Mouse (Mus musculus) erythroblast, embryonic 14.5 days (primary cell): ENCODE results near the gene Mrm1. TPM values are rescaled to one million over a fixed set of nuclear protein-coding genes. Genes with fewer than 3 reads are reported as not detected.

Experiments
- H3K27me3 ChIP-seq: 2 replicates; pipeline ENCODE4 v1.6.1; 2012; ENCODE audit warnings: inconsistent platforms; ENCODE audit not compliant: control insufficient read depth
- H3K36me3 ChIP-seq: 2 replicates; pipeline ENCODE4 v1.6.1; 2012; ENCODE audit warnings: mild to moderate bottlenecking, inconsistent platforms; ENCODE audit not compliant: control insufficient read depth
- H3K4me1 ChIP-seq: 2 replicates; pipeline ENCODE4 v1.6.1; 2012; ENCODE audit warnings: inconsistent platforms; ENCODE audit not compliant: control insufficient read depth
- H3K4me3 ChIP-seq: replicated peaks from 2 replicates; pipeline ENCODE3; 2012; ENCODE audit warnings: moderate library complexity, mild to moderate bottlenecking, inconsistent platforms
- H3K9me3 ChIP-seq: 2 replicates; pipeline ENCODE4 v1.6.1; 2012; ENCODE audit warnings: low read length, inconsistent platforms, mixed read lengths; ENCODE audit not compliant: control insufficient read depth
- GATA1 ChIP-seq: IDR thresholded peaks from 2 replicates; pipeline ENCODE4 v1.6.1; 2012; ENCODE audit warnings: low read length, inconsistent platforms, mixed read lengths
- TAL1 ChIP-seq: IDR thresholded peaks from 3 replicates; pipeline ENCODE4 v1.6.1; 2012; ENCODE audit warnings: low read length, inconsistent platforms, mixed read lengths
- polyA plus RNA-seq: library from polyadenylated mRNA; stranded (reverse); fragments of >175 nt; gene quantifications from 2 replicates; pipeline ENCODE4 v1.2.3, GENCODE M21; 2012

Gene Mrm1
- polyA plus RNA-seq, 1 experiment = 2.5 TPM

DNA sequence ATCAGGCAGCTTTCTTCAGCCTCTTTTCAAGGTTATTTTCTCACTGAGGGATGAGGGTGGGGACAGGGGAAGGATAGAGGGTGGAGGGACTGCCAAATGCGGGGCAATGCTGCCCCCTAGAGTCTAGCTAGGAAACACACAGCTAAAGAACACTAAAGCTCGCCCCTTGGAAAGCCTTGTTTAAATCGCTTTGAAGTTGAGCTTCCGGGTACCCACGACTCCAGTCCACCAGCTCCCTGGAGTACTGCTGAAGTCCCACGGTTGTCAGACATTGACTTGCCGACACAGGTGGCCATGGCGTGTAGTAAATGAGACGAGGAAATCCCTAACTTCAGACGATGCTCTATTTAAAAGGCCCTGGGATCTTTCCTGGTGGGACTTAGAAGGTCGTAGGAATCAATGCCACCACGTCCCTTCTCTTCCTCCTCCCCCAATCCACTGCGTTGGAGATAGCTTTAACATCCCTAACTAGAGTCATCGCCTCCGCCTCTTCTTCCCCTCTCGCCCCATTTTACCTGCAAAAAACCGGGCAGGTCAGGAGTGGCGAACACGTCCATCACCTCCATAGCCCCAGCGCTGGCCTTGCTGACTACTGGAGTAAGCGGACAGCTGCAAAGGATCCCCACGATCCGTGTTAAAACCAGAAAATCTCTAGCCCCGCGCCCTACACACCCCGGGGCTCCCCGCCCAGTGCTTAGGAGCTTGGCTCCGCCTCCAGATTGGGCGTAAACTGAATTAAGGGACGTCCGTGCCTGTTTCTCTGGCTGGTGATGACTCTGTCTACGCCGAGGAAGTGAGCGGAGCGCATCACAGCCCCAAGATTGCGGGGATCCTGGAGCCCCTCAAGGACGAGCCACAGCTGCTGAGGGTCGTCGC, 992 bp downstream of the Mrm1 start:
- H3K4me3 ChIP-seq = peak overlapping the region; percentile 86
- H3K27me3 ChIP-seq = no peaks in the 10 kb centered on the region
- peaks cover 74% of the 10 kb centered on the region for H3K4me1 ChIP-seq
- peaks cover 4% of the 10 kb centered on the region for H3K9me3 ChIP-seq
- peaks cover 100% of the 10 kb centered on the region for H3K36me3 ChIP-seq
- TF ChIP-seq TAL1 (no peak), GATA1 (no peak)

DNA sequence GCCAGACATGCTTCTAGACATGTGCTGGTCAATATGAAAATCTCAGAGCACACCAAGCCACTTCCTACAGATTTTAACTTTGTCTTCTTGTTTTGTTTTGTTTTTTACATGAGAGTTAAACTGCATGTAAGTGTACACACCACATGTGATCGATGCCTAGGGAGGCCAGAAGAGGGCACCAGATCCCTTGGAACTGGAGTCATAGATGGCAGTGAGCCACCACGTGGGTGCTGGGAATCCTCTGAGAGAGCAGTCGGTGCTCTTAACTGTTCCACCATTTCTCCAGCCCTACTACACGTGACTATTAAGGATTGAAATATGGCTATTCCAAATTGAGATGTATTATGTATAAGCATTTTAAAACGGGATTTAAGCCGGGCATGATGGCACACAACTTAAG, 2.0 kb downstream of the Mrm1 start:
- Histone ChIP-seq H3K4me1 (peaks cover 65% of the 10 kb centered on the region), H3K9me3 (peaks cover 7% of the 10 kb centered on the region), H3K36me3 (peaks cover 100% of the 10 kb centered on the region), H3K4me3 (peak overlapping the region; percentile 10), H3K27me3 (no peaks in the 10 kb centered on the region)
- no peak for TF ChIP-seq TAL1
- no peak for TF ChIP-seq GATA1

DNA sequence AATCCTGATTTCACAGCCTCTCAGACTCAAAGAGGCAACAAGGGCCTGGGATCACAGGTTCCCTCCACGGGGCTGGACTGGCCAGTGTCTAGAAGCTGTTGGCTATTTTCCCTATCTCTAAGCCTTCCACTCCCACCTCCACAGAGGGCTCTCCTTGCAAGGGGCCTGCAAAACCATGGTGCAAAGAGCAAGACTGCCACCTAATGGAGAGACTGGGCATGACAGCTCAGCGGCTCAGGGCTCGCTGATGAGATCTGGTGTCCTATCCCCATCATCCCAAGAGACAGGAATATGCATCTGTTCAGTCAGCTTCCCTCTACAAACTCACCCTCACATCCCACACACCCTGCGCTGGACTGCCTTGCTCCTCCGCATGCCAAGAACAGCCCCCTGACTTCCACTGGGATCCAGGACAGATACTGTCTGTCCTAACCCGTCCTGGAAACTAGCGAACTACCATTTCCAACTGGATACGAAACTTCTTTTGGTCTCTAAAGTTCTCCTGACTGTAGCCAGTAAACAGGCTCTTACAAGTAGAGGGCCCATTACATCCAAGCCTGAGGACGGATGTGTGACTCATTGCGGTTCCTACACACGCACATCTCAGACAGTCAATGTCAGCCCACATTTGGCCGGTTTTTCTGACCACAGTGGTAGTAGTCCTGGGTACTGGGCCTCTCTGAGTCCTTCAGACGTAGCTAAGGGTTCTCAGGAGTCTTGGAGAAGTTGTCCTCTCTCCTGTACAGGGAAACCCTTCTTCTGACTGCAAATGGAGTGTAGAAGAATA, 5.4 kb downstream of the Mrm1 start:
- TF ChIP-seq GATA1 = no peak
- TF ChIP-seq TAL1 = no peak
- Histone ChIP-seq H3K4me3 (no peak overlapping the region), H3K36me3 (peaks cover 78% of the 10 kb centered on the region), H3K4me1 (peaks cover 31% of the 10 kb centered on the region), H3K9me3 (peaks cover 7% of the 10 kb centered on the region), H3K27me3 (0 out of 2 replicates have a peak, but pooled peaks cover 1% of the 10 kb centered on the region)

DNA sequence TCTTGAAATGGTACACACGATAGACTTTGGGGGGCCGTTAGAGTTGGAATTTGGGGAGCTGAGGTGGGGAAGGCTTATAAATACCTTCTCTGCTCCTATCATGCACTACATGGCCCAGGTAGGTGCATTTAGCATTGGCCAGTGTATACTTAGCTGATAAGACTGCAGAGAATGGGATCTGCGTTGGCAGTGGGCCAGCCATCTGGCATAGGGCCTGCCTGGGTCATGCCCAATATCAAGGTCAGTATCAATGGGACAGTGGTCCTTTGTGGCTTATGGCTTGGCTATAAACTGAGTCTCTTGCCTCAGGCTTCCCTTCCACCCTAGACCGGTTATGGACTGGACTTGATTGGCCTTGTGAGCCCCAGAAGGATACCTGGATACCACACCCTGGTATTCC, 14.9 kb downstream of the Mrm1 start:
- TF ChIP-seq GATA1 = no peak
- no peak for TF ChIP-seq TAL1
- peaks cover 15% of the 10 kb centered on the region for H3K27me3 ChIP-seq
- H3K4me1 ChIP-seq = peaks cover 2% of the 10 kb centered on the region; the same call in 1 of the 2 replicates
- H3K36me3 ChIP-seq = no peaks in the 10 kb centered on the region
- H3K4me3 ChIP-seq = no peak overlapping the region
- H3K9me3 ChIP-seq = no peaks in the 10 kb centered on the region

DNA sequence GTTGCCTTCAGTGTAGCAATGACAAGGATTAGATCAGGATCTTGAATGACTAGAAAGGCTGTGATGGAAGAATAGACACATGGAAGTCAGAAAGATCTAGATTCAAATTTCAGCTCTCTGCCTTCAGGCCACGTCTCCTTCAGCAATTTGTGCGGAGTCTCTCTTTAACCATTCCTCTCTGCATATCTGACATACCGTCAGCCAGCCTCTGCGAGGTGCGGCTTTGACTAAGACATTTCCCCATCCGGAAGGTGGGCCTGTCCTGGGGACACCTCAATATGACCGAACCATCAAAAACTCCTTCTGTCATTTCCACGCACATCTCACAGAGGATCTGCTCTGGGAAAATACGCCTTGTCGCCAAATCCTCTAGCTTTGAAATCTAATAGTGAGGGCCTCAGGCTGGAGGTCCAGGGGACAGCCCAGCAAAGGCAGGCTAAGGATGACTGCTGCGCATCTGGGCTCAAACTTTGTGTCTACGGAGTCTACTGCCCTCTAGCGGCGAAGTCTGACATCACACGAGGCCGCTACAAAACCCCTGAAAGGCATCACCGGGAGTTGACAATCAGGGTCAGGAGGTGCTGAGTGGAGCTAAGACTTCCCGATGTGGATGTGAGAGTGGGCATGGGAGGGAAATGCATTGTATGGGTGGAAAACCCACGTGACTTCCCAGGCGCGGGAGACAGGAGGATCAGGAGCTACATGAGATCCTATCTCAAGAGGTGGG, 21.5 kb downstream of the Mrm1 start:
- Histone ChIP-seq H3K36me3 (no peaks in the 10 kb centered on the region), H3K4me3 (no peak overlapping the region), H3K4me1 (peaks cover 5% of the 10 kb centered on the region), H3K9me3 (peaks cover 2% of the 10 kb centered on the region; the same call in 1 of the 2 replicates), H3K27me3 (peaks cover 20% of the 10 kb centered on the region)
- no peak for TF ChIP-seq TAL1
- no peak for TF ChIP-seq GATA1

DNA sequence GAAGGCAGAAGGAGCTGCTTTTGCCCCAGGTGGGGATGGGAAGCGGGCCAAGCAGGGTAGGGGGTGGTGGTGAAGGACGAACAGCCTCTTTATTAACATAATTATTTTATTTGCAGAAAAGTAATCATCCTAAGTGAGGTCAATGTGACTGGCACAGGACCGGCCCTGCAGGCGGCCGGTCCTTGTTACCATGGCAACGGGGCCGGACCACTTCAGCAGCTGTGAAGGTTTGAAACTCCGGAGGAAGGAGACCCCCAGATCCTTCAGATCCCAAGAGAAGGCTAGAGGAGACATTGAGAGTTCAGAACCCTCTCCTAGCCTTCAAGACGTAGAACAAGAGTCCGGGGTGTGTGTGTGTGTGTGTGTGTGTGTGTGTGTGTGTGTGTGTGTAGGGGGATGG, 22.3 kb downstream of the Mrm1 start:
- Histone ChIP-seq H3K9me3 (peaks cover 2% of the 10 kb centered on the region; the same call in 1 of the 2 replicates), H3K36me3 (no peaks in the 10 kb centered on the region), H3K27me3 (peaks cover 21% of the 10 kb centered on the region), H3K4me3 (no peak overlapping the region), H3K4me1 (peaks cover 5% of the 10 kb centered on the region)
- TF ChIP-seq TAL1 (no peak), GATA1 (no peak)

DNA sequence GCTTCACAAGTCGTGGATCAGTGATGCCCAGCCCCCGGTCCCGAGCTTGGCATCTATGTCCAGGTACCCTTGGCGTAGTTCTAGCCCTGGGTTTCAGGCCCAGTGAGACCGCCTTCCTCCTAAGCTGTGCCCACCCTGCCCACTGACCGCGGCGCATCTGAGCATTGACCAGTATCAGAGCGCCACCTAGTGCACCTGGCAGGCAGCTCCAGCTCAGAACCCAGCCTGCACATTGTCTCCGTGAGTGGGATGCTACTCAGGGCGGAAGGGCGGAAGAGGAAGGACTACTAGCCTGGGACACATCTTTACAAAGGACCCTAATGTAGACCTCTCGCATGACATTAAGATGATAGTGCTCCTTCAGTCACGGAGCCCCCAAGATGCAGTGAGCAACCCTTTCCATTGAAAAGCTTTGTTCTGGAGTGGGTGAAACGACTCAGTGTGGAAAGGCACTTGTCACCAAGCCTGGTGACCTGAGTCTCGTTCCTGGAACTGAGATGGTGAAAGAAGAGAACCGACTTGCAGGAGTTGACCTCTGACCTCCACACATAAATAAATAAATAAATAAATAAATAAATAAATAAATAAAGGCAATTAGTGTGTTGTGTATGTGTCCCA, 24.7 kb downstream of the Mrm1 start:
- Histone ChIP-seq H3K36me3 (no peaks in the 10 kb centered on the region), H3K4me1 (peaks cover 5% of the 10 kb centered on the region), H3K27me3 (peaks cover 27% of the 10 kb centered on the region), H3K9me3 (peaks cover 2% of the 10 kb centered on the region; the same call in 1 of the 2 replicates), H3K4me3 (no peak overlapping the region)
- TF ChIP-seq TAL1 (no peak), GATA1 (no peak)

DNA sequence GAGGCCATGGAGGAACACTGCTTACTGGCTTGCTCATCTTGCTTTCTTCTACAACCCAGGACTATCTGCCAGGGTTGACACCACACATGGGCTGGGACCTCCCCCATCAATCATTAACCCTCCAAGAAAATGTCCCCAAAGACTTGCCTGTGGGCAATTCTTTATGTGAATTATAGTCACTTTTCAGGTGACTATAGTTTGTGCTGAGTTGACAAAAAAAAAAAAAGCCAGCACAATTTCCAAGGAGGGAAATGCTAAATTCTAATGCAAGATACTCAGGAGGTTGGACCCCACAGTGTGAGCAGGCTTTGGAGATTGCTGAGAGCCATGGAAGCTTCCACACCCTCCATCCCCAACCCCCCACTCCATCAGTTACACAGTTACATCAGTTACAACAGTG, 25.8 kb downstream of the Mrm1 start:
- no peak for TF ChIP-seq TAL1
- TF ChIP-seq GATA1 = no peak
- Histone ChIP-seq H3K4me3 (no peak overlapping the region), H3K4me1 (peaks cover 5% of the 10 kb centered on the region), H3K9me3 (no peaks in the 10 kb centered on the region), H3K27me3 (peaks cover 33% of the 10 kb centered on the region), H3K36me3 (no peaks in the 10 kb centered on the region)
